Mouse (Mus musculus): ENCODE measurements at regions not wholly inside any gene's neighbourhood (a gene's known extent, or its start where the extent isn't known, plus 50 kb on each side); places are given as distances from the start of the nearest gene placed in this dataset.

- DNase-seq (ENCODE audit: low read depth, low spot score), result no peak
Measured at GRCm38 (mm10) chr15:36719241-36719640, 288.3 kb downstream of the Zfp706 start.

DNA sequence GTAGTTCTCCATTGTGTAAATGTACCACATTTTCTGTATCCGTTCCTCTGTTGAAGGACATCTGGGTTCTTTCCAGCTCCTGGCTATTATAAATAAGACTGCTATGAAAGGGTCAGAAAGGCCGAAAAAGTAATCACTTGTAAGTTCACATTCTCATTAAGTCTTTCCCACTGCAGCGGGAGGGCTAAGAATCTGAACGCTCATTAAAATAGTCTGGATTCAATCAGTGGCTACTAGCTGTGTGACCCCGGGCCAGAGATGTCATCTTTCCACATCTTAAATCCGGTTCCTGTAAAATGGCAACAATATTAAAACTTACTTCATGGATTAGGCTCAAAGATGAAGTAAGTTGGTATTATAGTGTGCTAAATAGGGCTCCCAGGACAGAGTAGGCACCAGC is 289.7 kb downstream of the Zfp706 start:
- DNase-seq (ENCODE audit: low read depth, low spot score), result no peak

GRCm38 (mm10) chr15:36716686-36717038 is 290.9 kb downstream of the Zfp706 start:
- DNase-seq (ENCODE audit: low read depth, low spot score), result no peak

GRCm38 (mm10) chr15:36715745-36716685 is 291.6 kb downstream of the Zfp706 start:
- peak; percentile 59 for DNase-seq (ENCODE audit: low read depth, low spot score)

DNA sequence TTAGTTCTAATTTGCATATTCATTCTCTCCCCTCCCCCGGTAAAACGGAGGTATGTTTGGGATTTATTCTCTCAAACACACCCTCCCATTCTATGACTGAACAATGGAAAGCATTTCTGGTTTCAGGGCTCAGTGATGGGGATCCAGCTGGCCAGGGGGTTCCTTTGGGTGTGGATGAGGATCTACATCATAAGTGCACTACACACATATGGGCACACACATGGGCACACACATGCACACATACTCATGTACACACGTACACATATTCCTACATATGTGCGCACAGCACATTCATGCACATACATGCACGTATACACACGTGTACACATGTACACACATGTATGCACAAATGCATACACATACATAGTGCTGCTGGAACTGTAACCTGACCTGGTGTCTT is 292.4 kb downstream of the Zfp706 start:
- DNase-seq (ENCODE audit: low read depth, low spot score), result no peak

DNA sequence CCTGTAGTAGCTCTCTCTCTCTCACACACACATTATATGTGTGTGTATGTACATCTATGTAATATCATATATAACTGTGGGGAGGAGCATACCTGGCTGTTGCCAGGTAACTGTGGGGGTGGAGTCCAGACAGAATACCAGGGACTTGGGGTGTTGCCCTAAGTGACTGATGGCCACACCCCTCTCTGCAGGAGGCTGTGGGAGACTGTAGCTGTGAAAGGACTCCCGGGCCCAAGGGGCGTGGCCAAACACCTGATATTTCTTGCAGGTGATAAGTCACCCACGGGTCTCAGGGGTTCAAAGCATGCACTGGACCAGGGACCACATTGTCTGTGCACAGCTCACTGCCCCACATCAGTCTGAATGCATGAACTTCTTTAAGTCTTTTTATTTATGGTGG is 297.8 kb downstream of the Zfp706 start:
- DNase-seq (ENCODE audit: low read depth, low spot score), result no peak

DNA sequence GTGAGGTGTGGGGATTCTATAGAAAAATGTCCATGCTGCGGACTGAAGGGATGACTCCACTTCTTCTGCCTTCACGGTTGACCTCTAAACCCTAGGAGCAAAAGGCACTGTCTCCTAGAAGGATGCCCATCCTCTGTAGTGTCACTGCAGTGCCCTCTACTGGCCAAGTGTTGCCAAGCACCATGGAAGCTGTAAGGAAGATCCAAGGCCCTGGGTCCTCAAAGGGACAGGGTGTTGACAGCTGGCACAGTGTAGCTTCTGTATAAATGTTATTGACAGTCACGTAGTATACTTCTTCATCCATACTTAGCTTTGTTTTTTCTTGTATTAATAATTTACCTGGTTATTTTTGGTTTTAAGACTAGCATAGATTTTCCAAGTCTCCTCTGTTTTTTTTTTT is 299.1 kb downstream of the Zfp706 start:
- no peak for DNase-seq (ENCODE audit: low read depth, low spot score)

- DNase-seq (ENCODE audit: low read depth, low spot score), result no peak
Measured at GRCm38 (mm10) chr15:36705990-36706389, 301.6 kb downstream of the Zfp706 start.

- no peak for DNase-seq (ENCODE audit: low read depth, low spot score)
Measured at GRCm38 (mm10) chr15:36705391-36705790, 302.2 kb downstream of the Zfp706 start.

DNA sequence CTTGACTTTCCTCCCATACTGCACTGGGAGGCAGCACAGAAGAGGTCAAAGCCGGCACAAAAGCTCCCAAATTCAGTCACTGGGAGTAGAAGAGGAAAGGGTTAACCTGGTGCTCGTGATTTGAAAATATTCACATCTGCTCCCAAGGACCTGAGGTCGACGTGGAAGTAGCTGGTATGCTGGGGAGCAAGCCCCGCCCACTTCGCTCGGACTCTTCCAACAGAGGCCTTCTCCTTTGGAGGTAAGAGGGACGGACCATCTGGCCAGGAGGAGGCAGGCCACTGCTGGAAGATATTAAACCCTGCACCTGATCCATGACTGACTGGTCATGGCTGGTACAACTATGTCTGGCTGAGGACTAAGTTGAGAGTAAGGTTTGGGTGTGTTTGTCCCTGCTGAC is 305.7 kb downstream of the Zfp706 start:
- DNase-seq (ENCODE audit: low read depth, low spot score), result no peak

DNA sequence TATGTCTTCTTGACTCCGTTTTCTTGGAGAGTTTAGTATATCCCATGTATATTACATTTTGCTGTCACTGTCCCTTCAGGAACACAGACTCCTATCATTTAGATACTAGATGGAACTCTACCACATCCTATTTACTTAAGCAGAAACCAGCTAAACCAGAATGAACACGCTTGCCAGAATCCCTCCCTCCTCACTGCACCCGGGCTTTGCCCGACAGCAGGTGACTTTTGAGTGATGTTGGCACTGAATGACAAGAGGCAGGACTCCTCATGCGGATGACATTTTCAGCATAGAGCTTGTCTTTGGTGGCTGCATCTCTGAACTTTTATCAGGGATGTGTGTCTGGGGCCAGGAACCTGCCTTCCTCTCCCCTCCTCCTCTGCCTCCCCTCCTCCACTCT is 307.4 kb downstream of the Zfp706 start:
- no peak for DNase-seq (ENCODE audit: low read depth, low spot score)

- peak; percentile 52 for DNase-seq (ENCODE audit: low read depth, low spot score)
Measured at GRCm38 (mm10) chr15:36695199-36696129, 312.1 kb downstream of the Zfp706 start.

DNA sequence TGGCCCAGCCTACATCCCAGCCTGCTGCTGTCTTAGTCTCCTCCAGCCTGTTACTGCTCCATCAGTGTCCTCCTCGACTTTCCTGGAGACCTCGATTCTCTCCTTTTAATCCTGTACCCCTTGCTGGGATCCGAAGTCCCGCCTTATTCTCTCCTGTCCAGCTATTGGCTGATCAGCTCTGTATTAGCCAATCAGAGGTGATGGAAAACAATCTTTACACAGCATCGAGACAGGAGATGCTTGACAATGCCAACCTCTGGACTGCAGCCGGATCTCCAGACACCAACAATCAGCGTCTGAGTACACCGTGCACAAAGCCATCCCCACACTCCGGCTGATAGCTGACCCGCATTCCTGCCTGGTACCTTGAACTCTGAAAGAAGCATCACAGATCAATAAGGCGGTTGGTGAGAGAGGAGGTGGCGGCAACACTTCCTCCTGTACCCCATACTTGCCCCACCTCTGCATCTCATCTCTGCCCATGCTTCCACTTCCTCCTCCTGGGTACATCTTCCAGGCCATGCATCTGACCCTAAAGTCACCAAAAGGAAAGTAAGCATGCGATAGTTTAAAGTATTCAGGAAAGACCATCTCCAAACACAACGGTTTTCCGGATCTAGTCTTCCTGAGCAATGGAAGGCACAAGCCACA is 316.4 kb downstream of the Zfp706 start:
- DNase-seq (ENCODE audit: low read depth, low spot score), result no peak

DNA sequence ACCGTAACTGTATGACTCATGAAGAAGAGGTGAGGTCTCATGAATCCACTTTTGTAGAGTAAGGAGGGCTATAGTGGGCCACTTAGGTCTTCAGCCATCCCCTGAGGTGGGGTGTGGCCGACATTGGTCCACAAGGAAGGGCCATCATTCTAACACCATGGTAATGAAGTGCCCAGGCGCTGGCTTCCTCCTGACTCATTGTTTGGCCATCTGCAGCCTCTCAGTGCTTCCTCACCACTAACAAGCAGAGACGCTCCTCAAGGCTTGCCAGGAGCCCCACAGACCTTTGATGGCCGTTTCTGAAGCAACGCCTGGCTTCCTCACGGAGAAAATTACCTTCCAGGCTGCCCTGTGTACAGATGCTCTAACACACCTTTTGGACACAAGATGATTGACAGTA is 317.7 kb downstream of the Zfp706 start:
- DNase-seq (ENCODE audit: low read depth, low spot score), result no peak

DNA sequence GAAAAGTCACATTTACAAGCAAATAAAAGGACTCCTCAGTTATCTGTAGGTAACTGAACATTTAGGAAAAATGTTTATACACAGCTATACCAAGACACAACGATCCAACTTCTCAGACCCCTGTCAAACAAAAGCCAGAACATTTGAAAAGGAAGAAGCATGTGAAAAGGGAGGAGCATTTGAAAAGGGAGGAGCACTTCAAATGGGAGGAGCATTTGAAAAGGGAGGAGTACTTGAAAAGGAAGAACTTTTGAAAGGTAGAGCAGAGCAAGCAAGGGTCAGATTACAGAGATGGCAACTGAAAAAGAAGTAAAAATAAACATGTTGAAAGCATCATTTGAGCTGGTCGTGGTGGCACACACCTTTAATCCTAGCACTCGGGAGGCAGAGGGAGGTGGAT is 318.3 kb downstream of the Zfp706 start:
- DNase-seq (ENCODE audit: low read depth, low spot score), result no peak

GRCm38 (mm10) chr15:36688051-36688754 is 319.4 kb downstream of the Zfp706 start:
- no peak for DNase-seq (ENCODE audit: low read depth, low spot score)

DNA sequence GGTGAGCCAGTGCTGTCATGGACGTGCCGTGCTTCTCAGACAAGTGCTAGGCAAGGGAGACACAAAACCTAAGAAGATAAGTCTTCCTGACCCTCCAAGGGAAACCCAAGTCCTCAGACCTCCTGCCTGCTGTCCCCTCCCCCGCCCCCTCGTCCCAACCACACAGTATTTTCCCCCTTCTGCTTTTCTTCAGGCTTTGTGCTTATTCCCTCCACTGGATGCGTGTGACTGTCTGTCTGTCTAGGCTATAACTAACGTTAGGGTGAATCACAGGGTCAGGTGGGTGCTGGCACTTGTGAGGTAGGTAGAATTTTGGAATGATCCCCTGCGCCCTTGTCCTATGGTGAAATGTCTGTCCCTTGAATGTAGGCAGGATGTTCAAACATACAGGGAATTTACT is 322.9 kb downstream of the Zfp706 start:
- DNase-seq (ENCODE audit: low read depth, low spot score), result no peak

DNA sequence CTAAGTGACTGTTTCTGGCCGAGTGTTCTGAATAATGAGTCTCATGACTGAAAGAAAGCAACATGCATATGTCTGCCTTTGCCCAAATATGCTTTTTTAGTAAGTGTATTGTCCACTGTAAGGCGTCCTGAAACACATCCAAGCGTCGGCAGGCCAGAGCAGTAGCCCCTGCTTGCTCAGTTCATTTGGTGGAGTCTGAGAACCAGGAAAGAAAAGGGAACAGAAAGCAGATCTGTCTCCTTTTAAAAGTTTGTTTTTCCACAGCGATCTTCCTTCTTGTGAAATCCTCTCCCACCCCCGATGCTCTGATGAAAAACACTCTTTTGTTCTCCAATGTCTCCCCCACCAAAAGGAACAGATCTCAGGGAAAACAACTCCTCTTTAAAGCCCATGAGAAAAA is 324.7 kb downstream of the Zfp706 start:
- DNase-seq (ENCODE audit: low read depth, low spot score), result no peak

DNA sequence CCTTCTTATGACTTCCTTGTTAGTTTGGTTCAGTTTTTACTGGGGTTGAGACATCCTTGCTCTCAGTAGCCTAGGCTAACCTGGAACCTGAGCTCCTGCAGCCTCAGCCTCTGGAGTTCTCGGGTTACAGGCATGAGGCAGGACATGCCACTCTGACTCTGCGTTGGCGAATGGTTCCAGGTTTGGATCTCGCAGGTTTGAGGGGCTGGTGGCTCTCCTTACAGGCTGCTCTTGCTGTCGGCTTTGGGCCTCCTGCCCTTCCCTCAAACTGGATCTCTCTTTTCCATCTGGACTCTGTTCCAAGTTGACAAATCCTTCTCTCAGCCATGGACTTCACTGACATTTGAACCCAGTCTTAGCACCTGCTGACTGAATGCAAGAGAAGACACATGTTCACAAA is 325.4 kb downstream of the Zfp706 start:
- DNase-seq (ENCODE audit: low read depth, low spot score), result no peak

DNA sequence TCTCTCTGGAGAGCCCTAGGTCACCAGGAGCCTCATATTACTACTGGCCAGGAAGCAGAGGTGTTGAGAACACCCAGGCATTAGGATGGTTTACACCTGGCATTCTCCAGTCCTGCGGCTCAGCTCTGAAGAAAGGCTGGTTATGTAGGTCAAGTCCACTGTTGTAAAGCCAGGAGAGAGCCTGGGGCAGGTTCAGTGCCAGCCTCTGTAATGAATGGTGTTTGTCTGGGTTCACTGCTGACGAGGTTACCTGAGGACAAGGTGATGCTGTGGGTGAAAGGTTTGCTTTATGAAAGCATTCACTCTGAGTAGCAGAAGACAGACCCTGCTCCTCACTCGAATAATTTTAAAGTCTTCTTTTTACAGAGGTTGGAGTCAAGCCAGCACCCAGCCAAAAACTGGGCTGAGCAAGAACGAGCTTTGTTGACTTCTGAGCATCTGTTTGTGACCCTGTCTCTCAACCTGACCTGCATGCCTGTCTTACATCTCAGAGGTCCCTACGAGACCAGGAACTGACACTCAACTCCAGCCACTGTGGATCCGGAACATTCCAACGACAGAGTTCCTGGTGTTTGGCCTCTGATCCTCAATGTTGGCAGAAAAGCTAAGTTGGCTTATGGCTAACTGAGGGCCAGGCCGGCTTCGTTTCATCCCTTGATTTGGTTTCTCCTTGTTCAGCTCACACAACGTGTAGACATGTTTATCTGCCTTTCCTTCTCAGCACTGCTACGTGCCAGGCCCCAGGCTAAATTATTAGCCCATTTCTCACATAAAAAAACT is 327.0 kb downstream of the Zfp706 start:
- no peak for DNase-seq (ENCODE audit: low read depth, low spot score)

DNA sequence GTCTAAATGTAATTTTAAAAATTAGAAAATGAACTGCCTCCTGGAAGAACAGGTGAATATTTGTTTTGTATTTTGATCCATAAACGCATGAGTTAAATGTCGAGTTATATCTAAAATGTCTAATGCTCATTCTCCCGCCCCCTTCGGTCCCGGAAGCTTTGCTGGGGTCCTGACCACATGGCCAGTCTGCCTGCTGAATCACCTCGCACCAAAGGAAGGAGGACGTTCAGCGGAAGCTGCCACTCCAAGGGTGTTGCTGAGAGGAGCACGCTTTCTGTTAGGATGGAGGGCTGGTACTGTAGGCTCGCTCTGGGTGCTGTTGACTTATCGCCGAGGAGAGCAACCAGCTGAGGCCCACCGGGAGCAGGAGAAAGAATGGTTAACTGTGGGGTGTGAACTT is 328.0 kb downstream of the Zfp706 start:
- DNase-seq (ENCODE audit: low read depth, low spot score), result no peak

Measured in brain, embryonic 18.5 days (tissue).